Mouse (Mus musculus) kidney, embryonic 15.5 days (tissue): ENCODE measurements at regions not wholly inside any gene's neighbourhood (a gene's known extent, or its start where the extent isn't known, plus 50 kb on each side); places are given as distances from the start of the nearest gene placed in this dataset.

Experiments
- ATAC-seq: fragments of 200-750 bp; cut with Nextera tagmentation; replicated peaks from 2 replicates; pipeline ENCODE4 v1.8.0; 2017; ENCODE audit warnings: moderate TSS enrichment; ENCODE audit not compliant: low FRiP score
- H3K27ac ChIP-seq: fragments of 300-500 bp; sonication (generic); 2 replicates; pipeline ENCODE4 v1.5.1; 2015; ENCODE audit warnings: mild to moderate bottlenecking, inconsistent platforms
- H3K27me3 ChIP-seq: fragments of 300-500 bp; sonication (generic); 2 replicates; pipeline ENCODE4 v1.6.1; 2015; ENCODE audit warnings: inconsistent platforms
- H3K36me3 ChIP-seq: fragments of 300-500 bp; sonication (generic); 2 replicates; pipeline ENCODE4 v1.6.1; 2015; ENCODE audit warnings: inconsistent platforms
- H3K4me1 ChIP-seq: fragments of 300-500 bp; sonication (generic); 2 replicates; pipeline ENCODE4 v1.6.1; 2015; ENCODE audit warnings: inconsistent platforms
- H3K4me2 ChIP-seq: fragments of 300-500 bp; sonication (generic); 2 replicates; pipeline ENCODE4 v1.6.1; 2015; ENCODE audit warnings: moderate library complexity, mild to moderate bottlenecking, inconsistent platforms
- H3K4me3 ChIP-seq: fragments of 300-500 bp; sonication (generic); replicated peaks from 2 replicates; pipeline ENCODE4 v1.5.1; 2015; ENCODE audit warnings: mild to moderate bottlenecking, inconsistent platforms
- H3K9ac ChIP-seq: fragments of 300-500 bp; sonication (generic); 2 replicates; pipeline ENCODE4 v1.6.1; 2015; ENCODE audit warnings: mild to moderate bottlenecking, inconsistent platforms
- H3K9me3 ChIP-seq: fragments of 300-500 bp; sonication (generic); replicated peaks from 2 replicates; pipeline ENCODE4 v1.6.1; 2016; ENCODE audit warnings: inconsistent platforms
- WGBS: fragments of 180-500 bp; shearing (Covaris S2); methylation state at CpG from one replicate; pipeline ENCODE4 v1.1.7; 2015; ENCODE audit warnings: mixed read lengths; 5-methylcytosine and 5-hydroxymethylcytosine counted together

GRCm38 (mm10) chr2:8115891-8116290 lies 606.5 kb upstream of the Celf2 start:
- Histone ChIP-seq H3K4me2 (no peak overlapping the region), H3K9me3 (no peaks in the 10 kb centered on the region), H3K36me3 (no peaks in the 10 kb centered on the region), H3K4me1 (no peaks in the 10 kb centered on the region), H3K4me3 (no peak overlapping the region), H3K9ac (no peak overlapping the region), H3K27ac (no peak overlapping the region), H3K27me3 (no peaks in the 10 kb centered on the region)
- WGBS = 58% methylated on average over 3 of the region's 3 CpGs
- ATAC-seq = peak; percentile 80

DNA sequence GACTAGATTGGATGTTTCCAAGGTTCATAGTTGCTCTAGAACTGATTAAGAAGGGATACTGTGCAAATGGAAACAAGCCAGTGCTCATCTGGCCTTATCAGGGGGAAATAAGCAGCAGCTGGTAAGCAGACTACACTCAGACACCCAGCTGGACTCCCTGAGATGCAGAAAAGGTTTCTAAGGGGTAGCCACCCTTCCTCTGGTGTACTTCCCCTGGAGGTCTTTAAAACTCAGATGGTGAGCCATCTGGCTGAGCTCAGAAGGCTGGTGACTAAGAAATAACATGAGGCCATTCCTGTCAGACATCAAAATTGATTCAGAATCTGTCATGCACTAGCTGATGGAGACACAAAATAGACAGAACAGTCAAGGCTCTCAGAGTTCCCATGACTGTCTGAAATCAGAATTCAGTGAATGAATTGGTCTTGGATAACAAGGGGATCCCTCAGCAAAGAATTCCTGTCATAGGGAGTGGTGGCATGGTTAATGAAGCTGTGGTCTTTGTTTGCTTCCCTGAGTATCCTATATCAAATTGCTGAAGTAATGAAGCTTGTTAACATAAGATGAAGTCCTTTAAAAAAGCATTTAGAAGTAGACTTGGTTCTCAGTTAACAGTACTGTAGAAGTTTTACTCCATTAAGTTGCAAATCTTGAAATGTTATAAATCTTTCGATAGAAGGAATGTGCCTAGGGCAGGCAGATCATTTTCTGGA lies 603.2 kb upstream of the Celf2 start:
- peak; percentile 89 for ATAC-seq
- Histone ChIP-seq H3K9me3 (no peaks in the 10 kb centered on the region), H3K27ac (peak overlapping the region; percentile 54), H3K4me3 (no peak overlapping the region), H3K27me3 (no peaks in the 10 kb centered on the region), H3K4me2 (no peak overlapping the region), H3K9ac (no peak overlapping the region), H3K36me3 (no peaks in the 10 kb centered on the region), H3K4me1 (no peaks in the 10 kb centered on the region)
- 38% methylated on average over 1 of the region's 1 CpGs for WGBS

GRCm38 (mm10) chr2:8094157-8094556 lies 584.8 kb upstream of the Celf2 start:
- no peak overlapping the region for H3K9ac ChIP-seq
- no peak for ATAC-seq
- H3K4me1 ChIP-seq = no peaks in the 10 kb centered on the region
- no peaks in the 10 kb centered on the region for H3K36me3 ChIP-seq
- no peak overlapping the region for H3K4me2 ChIP-seq
- no peak overlapping the region for H3K27ac ChIP-seq
- H3K4me3 ChIP-seq = no peak overlapping the region
- 89% methylated on average over 2 of the region's 2 CpGs for WGBS
- H3K9me3 ChIP-seq = no peaks in the 10 kb centered on the region
- H3K27me3 ChIP-seq = no peaks in the 10 kb centered on the region

- no peaks in the 10 kb centered on the region for H3K9me3 ChIP-seq
- H3K4me3 ChIP-seq = no peak overlapping the region
- no peak overlapping the region for H3K27ac ChIP-seq
- ATAC-seq = no peak
- no peaks in the 10 kb centered on the region for H3K36me3 ChIP-seq
- H3K27me3 ChIP-seq = no peaks in the 10 kb centered on the region
- no peak overlapping the region for H3K4me2 ChIP-seq
- WGBS = 75% methylated on average over 1 of the region's 1 CpGs
- H3K4me1 ChIP-seq = no peaks in the 10 kb centered on the region
- no peak overlapping the region for H3K9ac ChIP-seq
These were observed 558.5 kb upstream of the Celf2 start for GRCm38 (mm10) chr2:8067901-8068300.

DNA sequence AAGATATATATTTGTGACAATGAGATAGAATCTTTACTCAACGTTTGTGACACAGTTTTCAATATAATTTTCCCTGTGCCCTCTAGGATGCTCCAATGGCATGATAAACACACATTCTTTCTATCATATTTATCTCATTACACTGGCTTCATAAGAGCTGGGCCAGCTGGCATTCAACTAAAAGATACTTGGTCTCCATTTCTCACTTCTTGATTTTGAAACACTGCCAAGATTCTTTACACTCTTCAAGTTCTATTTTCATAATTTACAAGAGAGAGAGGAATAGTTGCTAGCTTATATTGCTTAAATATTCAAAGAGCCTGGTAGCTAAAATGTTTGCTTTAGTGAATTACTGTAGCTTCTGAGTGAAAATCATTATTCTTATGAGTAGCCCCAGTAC lies 552.3 kb upstream of the Celf2 start:
- no peaks in the 10 kb centered on the region for H3K36me3 ChIP-seq
- ATAC-seq = no peak
- H3K4me2 ChIP-seq = no peak overlapping the region
- H3K9me3 ChIP-seq = no peaks in the 10 kb centered on the region
- H3K9ac ChIP-seq = no peak overlapping the region
- WGBS = 55% methylated on average over 1 of the region's 1 CpGs
- no peak overlapping the region for H3K27ac ChIP-seq
- H3K4me1 ChIP-seq = no peaks in the 10 kb centered on the region
- H3K27me3 ChIP-seq = no peaks in the 10 kb centered on the region
- H3K4me3 ChIP-seq = no peak overlapping the region

DNA sequence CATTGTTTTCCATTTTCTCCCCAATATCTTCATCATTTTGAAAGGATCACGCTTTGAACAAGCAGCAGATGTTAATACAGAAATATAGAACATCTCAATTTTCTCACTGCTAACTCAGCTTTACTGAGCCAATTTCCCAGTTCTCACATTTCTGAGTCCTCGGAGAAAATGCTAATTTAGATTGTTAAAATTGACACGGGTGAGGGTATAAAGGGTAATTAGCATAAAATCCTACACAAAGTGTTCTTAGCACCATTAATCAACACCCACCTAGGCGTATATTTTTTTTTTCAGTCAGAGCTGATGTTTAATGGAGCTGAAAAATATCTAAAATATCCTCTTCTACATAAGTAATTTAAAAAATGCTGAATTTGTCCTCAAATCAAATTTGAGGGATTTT lies 519.8 kb upstream of the Celf2 start:
- Histone ChIP-seq H3K9me3 (no peaks in the 10 kb centered on the region), H3K27ac (no peak overlapping the region), H3K4me2 (no peak overlapping the region), H3K4me1 (no peaks in the 10 kb centered on the region), H3K4me3 (no peak overlapping the region), H3K36me3 (no peaks in the 10 kb centered on the region), H3K27me3 (no peaks in the 10 kb centered on the region), H3K9ac (no peak overlapping the region)
- 57% methylated on average over 4 of the region's 4 CpGs for WGBS
- no peak for ATAC-seq

- ATAC-seq = no peak
- H3K4me1 ChIP-seq = no peaks in the 10 kb centered on the region
- H3K27me3 ChIP-seq = no peaks in the 10 kb centered on the region
- no peak overlapping the region for H3K4me3 ChIP-seq
- no peak overlapping the region for H3K4me2 ChIP-seq
- no peak overlapping the region for H3K27ac ChIP-seq
- no peaks in the 10 kb centered on the region for H3K36me3 ChIP-seq
- no peaks in the 10 kb centered on the region for H3K9me3 ChIP-seq
- no peak overlapping the region for H3K9ac ChIP-seq
These were observed 518.2 kb upstream of the Celf2 start for GRCm38 (mm10) chr2:8027571-8027970.

DNA sequence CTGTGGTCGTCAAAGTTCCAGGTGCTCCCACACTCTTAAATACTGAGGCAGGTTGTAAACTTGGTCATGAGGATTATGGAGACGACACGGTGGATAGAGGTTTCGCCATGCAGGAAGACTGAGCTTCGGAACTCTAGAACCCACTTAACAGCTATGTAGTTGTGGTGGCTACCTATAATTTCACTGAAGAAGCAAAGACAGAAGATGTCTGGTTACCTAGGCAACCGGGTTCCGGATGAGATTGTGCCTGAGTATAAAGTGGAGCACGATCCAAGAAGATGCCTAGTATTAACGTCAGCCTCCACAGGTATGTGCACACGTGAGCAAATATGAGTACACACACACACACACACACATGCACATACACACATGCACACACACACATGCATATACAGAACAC lies 517.3 kb upstream of the Celf2 start:
- H3K4me2 ChIP-seq = no peak overlapping the region
- H3K9ac ChIP-seq = no peak overlapping the region
- H3K36me3 ChIP-seq = no peaks in the 10 kb centered on the region
- H3K27ac ChIP-seq = no peak overlapping the region
- 91% methylated on average over 10 of the region's 10 CpGs for WGBS
- no peak overlapping the region for H3K4me3 ChIP-seq
- ATAC-seq = no peak
- no peaks in the 10 kb centered on the region for H3K27me3 ChIP-seq
- no peaks in the 10 kb centered on the region for H3K4me1 ChIP-seq
- H3K9me3 ChIP-seq = no peaks in the 10 kb centered on the region

- H3K4me2 ChIP-seq = no peak overlapping the region
- no peaks in the 10 kb centered on the region for H3K27me3 ChIP-seq
- no peak overlapping the region for H3K9ac ChIP-seq
- no peaks in the 10 kb centered on the region for H3K9me3 ChIP-seq
- H3K27ac ChIP-seq = no peak overlapping the region
- H3K36me3 ChIP-seq = no peaks in the 10 kb centered on the region
- no peaks in the 10 kb centered on the region for H3K4me1 ChIP-seq
- no peak for ATAC-seq
- H3K4me3 ChIP-seq = no peak overlapping the region
- WGBS = 53% methylated on average over 3 of the region's 3 CpGs
These were observed 513.3 kb upstream of the Celf2 start for GRCm38 (mm10) chr2:8022651-8023050.

DNA sequence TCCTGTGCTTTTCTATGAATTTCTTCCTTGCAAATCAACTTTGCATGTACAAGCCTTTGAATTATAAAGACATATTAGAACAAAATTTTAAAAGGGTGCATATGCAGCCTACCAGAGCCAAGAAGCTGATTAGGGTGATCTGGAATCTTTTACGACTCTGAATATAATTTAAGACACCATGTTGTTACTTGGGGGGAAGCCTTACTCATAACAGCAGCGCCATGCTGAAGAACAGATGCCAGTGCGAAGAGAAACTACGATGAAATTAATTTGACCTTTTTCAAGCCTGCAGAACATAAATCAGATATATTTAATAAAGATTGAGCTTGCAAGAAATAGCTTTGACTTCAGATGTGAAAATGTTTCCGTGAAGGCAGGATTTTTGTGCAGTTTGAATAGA lies 512.7 kb upstream of the Celf2 start:
- 66% methylated on average over 5 of the region's 5 CpGs for WGBS
- H3K9ac ChIP-seq = no peak overlapping the region
- no peak overlapping the region for H3K27ac ChIP-seq
- H3K27me3 ChIP-seq = no peaks in the 10 kb centered on the region
- H3K4me1 ChIP-seq = no peaks in the 10 kb centered on the region
- H3K9me3 ChIP-seq = no peaks in the 10 kb centered on the region
- no peak for ATAC-seq
- no peaks in the 10 kb centered on the region for H3K36me3 ChIP-seq
- no peak overlapping the region for H3K4me2 ChIP-seq
- H3K4me3 ChIP-seq = no peak overlapping the region

DNA sequence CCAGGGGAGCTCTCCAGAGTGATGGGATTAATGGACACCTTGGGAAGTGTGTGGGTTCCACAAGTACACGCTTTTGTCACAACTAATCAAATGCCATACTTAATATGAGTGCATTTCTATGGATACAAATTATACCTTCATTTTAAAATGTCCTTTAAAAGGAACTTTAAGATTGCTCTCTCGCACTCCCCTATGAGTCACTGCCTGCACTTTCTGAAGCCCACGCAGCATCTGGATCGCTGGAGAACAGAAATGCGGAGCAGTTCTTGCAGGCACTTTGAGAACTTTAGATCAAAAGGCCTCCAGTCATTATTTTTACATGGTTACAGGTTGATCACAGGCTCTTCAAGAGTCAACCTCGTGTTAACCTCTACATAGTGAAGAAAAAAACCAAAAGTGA lies 503.5 kb upstream of the Celf2 start:
- Histone ChIP-seq H3K27ac (no peak overlapping the region), H3K4me1 (no peaks in the 10 kb centered on the region), H3K4me2 (no peak overlapping the region), H3K9me3 (no peaks in the 10 kb centered on the region), H3K27me3 (no peaks in the 10 kb centered on the region), H3K4me3 (no peak overlapping the region), H3K36me3 (no peaks in the 10 kb centered on the region), H3K9ac (no peak overlapping the region)
- 76% methylated on average over 6 of the region's 6 CpGs for whole genome bisulfite sequencing
- no peak for ATAC-seq

DNA sequence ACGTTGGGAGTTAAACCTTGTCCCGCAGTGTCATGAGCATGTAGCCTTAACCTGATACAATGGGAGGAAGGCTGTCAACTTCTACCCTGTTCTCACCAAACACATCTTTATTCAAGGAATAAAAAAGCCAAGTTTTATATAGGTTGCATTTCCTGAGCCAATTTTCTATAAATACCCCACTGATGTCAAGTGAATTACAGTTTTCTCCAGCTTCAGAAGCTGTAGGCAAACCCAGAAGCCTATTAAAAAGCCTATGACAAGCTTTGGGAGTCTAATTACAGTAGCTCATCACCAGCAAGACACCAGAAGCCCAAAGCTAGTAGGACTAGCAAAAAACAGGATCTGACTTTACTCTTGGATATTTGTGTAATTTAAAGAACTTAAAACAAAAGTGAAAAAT lies 490.1 kb upstream of the Celf2 start:
- Histone ChIP-seq H3K27me3 (no peaks in the 10 kb centered on the region), H3K4me1 (no peaks in the 10 kb centered on the region), H3K9ac (no peak overlapping the region), H3K9me3 (no peaks in the 10 kb centered on the region), H3K36me3 (no peaks in the 10 kb centered on the region), H3K27ac (no peak overlapping the region), H3K4me2 (no peak overlapping the region), H3K4me3 (no peak overlapping the region)
- WGBS = 44% methylated on average over 2 of the region's 2 CpGs
- ATAC-seq = no peak

DNA sequence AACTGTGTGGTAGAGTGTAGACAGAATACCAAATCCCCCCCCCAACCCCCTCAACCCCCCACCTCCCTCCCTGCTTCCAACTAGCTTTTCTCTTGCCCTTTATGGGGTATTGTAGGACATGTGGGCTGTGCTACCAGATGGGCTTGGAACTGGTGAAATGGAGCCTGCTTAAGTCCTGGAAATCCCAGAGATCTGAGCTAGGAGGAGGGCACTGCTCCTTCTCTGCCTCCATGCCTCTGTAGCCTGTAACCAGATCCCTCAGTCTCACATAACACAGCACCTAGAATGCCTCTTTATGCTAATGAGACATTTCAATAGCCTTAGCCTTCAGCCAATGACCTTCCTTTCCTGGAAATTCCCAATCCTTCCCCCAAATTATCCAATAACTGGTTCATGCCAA lies 465.1 kb upstream of the Celf2 start:
- Histone ChIP-seq H3K27ac (no peak overlapping the region), H3K36me3 (no peaks in the 10 kb centered on the region), H3K4me2 (no peak overlapping the region), H3K4me1 (no peaks in the 10 kb centered on the region), H3K9ac (no peak overlapping the region), H3K27me3 (no peaks in the 10 kb centered on the region), H3K9me3 (no peaks in the 10 kb centered on the region), H3K4me3 (no peak overlapping the region)
- ATAC-seq = no peak
